Mouse (Mus musculus) adrenal gland, adult 18-20 months (tissue): ENCODE data around the gene Clmp. TPM values are rescaled to one million over a fixed set of nuclear protein-coding genes. Genes with fewer than 3 reads are reported as not detected.

ENCODE experiments used
- DNase-seq, 2 experiments: peaks; one replicate each; pipeline ENCODE4 v3.0.0; 2021 to 2022; ENCODE audit warnings: low spot score in 2 of 2
- long read RNA-seq, 2 experiments: library from polyadenylated mRNA; stranded (forward); transcript quantifications; one replicate each; pipeline ENCODE4 v2.0.0; 2021
- total RNA-seq, 2 experiments: library from RNA; stranded (reverse); gene quantifications; 1 replicate in 1 of 2; 2 replicates in 1 of 2; pipeline ENCODE4 v1.2.3; 2021

Gene Clmp
- total RNA-seq, result 1 to 10 TPM; 5.2 to 8.1 TPM
- long read RNA-seq, experiment 1, full-length matches to known transcripts, result 5 of 6 reads
- long read RNA-seq, experiment 1, partial matches to known transcripts, result 0 of 6 reads
- long read RNA-seq, experiment 1, other reads (novel, unspliced or antisense), result 1 of 6 reads
- long read RNA-seq, experiment 2, full-length matches to known transcripts, result 15 of 20 reads
- long read RNA-seq, experiment 2, partial matches to known transcripts, result 0 of 20 reads
- long read RNA-seq, experiment 2, other reads (novel, unspliced or antisense), result 5 of 20 reads

- peak in 1 of 2 experiments; percentile 23 for DNase-seq
Observed at GRCm38 (mm10) chr9:40685801-40686420, at the start of gene Clmp. Gene Clmp, plus strand, starts transcription at chr9:40685962.

- peak; percentile 65 to 67 for DNase-seq
Observed at GRCm38 (mm10) chr9:40636054-40636453, 49.7 kb upstream of the Clmp start.

- no peak for DNase-seq
Observed at GRCm38 (mm10) chr9:40637705-40638393, 47.9 kb upstream of the Clmp start.

- peak; percentile 31 to 40 for DNase-seq
Observed at GRCm38 (mm10) chr9:40638394-40639049, 47.2 kb upstream of the Clmp start.

GRCm38 (mm10) chr9:40639536-40640187, 46.1 kb upstream of the Clmp start:
- no peak for DNase-seq

GRCm38 (mm10) chr9:40641318-40641717, 44.4 kb upstream of the Clmp start:
- no peak for DNase-seq

GRCm38 (mm10) chr9:40642470-40643220, 43.1 kb upstream of the Clmp start:
- peak in 1 of 2 experiments; percentile 14 for DNase-seq

GRCm38 (mm10) chr9:40649444-40649843, 36.3 kb upstream of the Clmp start:
- no peak for DNase-seq

- DNase-seq, result no peak
Observed at GRCm38 (mm10) chr9:40649983-40650382, 35.8 kb upstream of the Clmp start.

GRCm38 (mm10) chr9:40651239-40651859, 34.4 kb upstream of the Clmp start:
- DNase-seq, result no peak

GRCm38 (mm10) chr9:40652757-40653156, 33.0 kb upstream of the Clmp start:
- DNase-seq, result no peak

- no peak for DNase-seq
Observed at GRCm38 (mm10) chr9:40666190-40666803, 19.5 kb upstream of the Clmp start.

- no peak for DNase-seq
Observed at GRCm38 (mm10) chr9:40670313-40670712, 15.4 kb upstream of the Clmp start, which contains the start of gene Gm21915. Gene Gm21915, plus strand, starts transcription at chr9:40670613.

GRCm38 (mm10) chr9:40671323-40671930, 14.3 kb upstream of the Clmp start:
- no peak for DNase-seq

GRCm38 (mm10) chr9:40675203-40675958, 10.4 kb upstream of the Clmp start:
- no peak for DNase-seq

- DNase-seq, result no peak
Observed at GRCm38 (mm10) chr9:40678653-40679052, 7.1 kb upstream of the Clmp start.

GRCm38 (mm10) chr9:40686421-40686899, 698 bp downstream of the Clmp start:
- no peak for DNase-seq

- DNase-seq, result no peak
Observed at GRCm38 (mm10) chr9:40687053-40687452, 1.3 kb downstream of the Clmp start.
